Mouse (Mus musculus) embryonic facial prominence, embryonic 15.5 days (tissue): ENCODE measurements around the gene Tbc1d9. TPM values are rescaled to one million over a fixed set of nuclear protein-coding genes. Genes with fewer than 3 reads are reported as not detected.
A peak's percentile ranks its signal among the peaks of the same experiment; 100 is the strongest.

Experiments used
- ATAC-seq: fragments of 200-750 bp; cut with Nextera tagmentation; 2 replicates; pipeline ENCODE4 v1.8.0; 2017; ENCODE audit warnings: low read depth, moderate TSS enrichment; ENCODE audit not compliant: insufficient number of reproducible peaks, low FRiP score, low TSS enrichment
- H3K27ac ChIP-seq: fragments of 300-500 bp; sonication (generic); replicated peaks from 2 replicates; pipeline ENCODE4 v1.5.1; 2015; ENCODE audit warnings: mild to moderate bottlenecking, inconsistent platforms
- H3K27me3 ChIP-seq: fragments of 300-500 bp; sonication (generic); 2 replicates; pipeline ENCODE4 v1.6.1; 2015; ENCODE audit warnings: inconsistent platforms
- H3K36me3 ChIP-seq: fragments of 300-500 bp; sonication (generic); 2 replicates; pipeline ENCODE4 v1.6.1; 2015; ENCODE audit warnings: mild to moderate bottlenecking, inconsistent platforms
- H3K4me1 ChIP-seq: fragments of 300-500 bp; sonication (generic); 2 replicates; pipeline ENCODE4 v1.6.1; 2015; ENCODE audit warnings: inconsistent platforms
- H3K4me2 ChIP-seq: fragments of 300-500 bp; sonication (generic); replicated peaks from 2 replicates; pipeline ENCODE4 v1.6.1; 2015; ENCODE audit warnings: mild to moderate bottlenecking, inconsistent platforms
- H3K4me3 ChIP-seq: fragments of 300-500 bp; sonication (generic); replicated peaks from 2 replicates; pipeline ENCODE4 v1.5.1; 2015; ENCODE audit warnings: mild to moderate bottlenecking, inconsistent platforms
- H3K9ac ChIP-seq: fragments of 300-500 bp; sonication (generic); 2 replicates; pipeline ENCODE4 v1.6.1; 2015; ENCODE audit warnings: inconsistent platforms
- H3K9me3 ChIP-seq: fragments of 300-500 bp; sonication (generic); replicated peaks from 2 replicates; pipeline ENCODE4 v1.6.1; 2016; ENCODE audit warnings: inconsistent platforms
- WGBS: fragments of 180-500 bp; shearing (Covaris S2); methylation state at CpG from one replicate; pipeline ENCODE4 v1.1.7; 2015; 5-methylcytosine and 5-hydroxymethylcytosine counted together
- polyA plus RNA-seq: library from polyadenylated mRNA; unstranded; fragments of >200 nt; fragmentation: Nextera tagmentation; extraction: Ambion mirVana; gene quantifications from 2 replicates; pipeline ENCODE4 v1.2.1, GENCODE M21; 2015

Tbc1d9 gene
- polyA plus RNA-seq, 1 experiment from 2014 or later, result 2.0 TPM

DNA sequence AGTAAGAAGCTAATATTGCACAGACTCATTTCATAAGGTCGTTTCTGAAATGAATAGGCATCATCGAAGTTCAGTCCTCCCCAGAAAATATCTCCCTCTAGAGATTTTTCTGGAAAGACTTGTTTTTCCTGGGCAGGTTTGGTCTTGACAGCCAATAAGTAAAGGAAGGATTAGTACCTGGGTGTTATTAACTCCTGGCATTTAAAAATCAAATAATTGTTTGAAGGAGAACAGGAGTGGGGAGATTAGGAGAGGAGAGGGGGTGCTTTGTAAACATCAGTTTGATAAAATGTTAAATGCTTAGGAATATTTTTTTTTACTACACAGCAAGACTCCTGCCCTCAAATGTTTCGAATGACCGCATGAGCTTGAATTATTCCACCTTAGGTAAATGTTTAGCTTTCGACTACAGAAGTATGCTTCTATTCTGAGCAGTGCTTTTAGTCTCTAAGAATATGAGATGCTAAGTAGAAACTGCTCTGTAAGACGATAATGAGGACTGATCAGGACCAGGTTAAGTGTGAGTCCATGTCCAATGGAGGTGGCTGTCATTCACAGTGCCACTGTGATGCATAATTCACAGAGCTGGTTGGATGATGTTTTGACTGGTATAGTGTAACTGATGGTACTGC lies 16.8 kb downstream of the Tbc1d9 start:
- no peak overlapping the region for H3K4me2 ChIP-seq
- H3K27me3 ChIP-seq, result no peaks in the 10 kb centered on the region
- H3K4me1 ChIP-seq, result peaks cover 4% of the 10 kb centered on the region
- no peak overlapping the region for H3K9ac ChIP-seq
- no peak overlapping the region for H3K4me3 ChIP-seq
- no peak for ATAC-seq
- 54% methylated on average over 6 of the region's 6 CpGs for WGBS
- H3K36me3 ChIP-seq, result no peaks in the 10 kb centered on the region
- no peaks in the 10 kb centered on the region for H3K9me3 ChIP-seq
- H3K27ac ChIP-seq, result peak overlapping the region; percentile 65; the same call in 1 of the 2 replicates

DNA sequence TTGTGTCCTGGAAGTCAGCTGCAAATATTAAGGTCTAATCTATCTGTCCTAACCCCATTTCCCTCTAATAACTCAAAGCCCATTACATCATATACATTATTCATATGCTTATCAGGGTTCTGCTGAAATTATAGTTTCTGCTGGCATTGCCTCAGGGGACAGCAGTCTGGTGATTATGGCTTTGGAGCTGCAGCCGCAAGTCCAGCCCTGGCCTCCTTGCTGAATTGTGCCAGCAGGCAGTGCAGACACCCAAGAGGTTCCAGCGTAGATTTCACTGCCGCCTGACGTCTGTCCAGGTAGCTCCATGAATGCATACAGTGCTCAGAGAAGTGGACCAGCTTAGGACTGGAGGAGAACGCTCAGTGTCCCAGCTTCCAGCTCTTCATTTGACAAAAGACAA lies 17.6 kb downstream of the Tbc1d9 start:
- peaks cover 2% of the 10 kb centered on the region for H3K4me1 ChIP-seq
- no peak overlapping the region; the same call in 1 of the 2 replicates for H3K27ac ChIP-seq
- ATAC-seq, result no peak
- no peak overlapping the region for H3K4me2 ChIP-seq
- H3K9ac ChIP-seq, result no peak overlapping the region
- H3K27me3 ChIP-seq, result no peaks in the 10 kb centered on the region
- H3K4me3 ChIP-seq, result no peak overlapping the region
- WGBS, result 61% methylated on average over 5 of the region's 5 CpGs
- no peaks in the 10 kb centered on the region for H3K9me3 ChIP-seq
- no peaks in the 10 kb centered on the region for H3K36me3 ChIP-seq

DNA sequence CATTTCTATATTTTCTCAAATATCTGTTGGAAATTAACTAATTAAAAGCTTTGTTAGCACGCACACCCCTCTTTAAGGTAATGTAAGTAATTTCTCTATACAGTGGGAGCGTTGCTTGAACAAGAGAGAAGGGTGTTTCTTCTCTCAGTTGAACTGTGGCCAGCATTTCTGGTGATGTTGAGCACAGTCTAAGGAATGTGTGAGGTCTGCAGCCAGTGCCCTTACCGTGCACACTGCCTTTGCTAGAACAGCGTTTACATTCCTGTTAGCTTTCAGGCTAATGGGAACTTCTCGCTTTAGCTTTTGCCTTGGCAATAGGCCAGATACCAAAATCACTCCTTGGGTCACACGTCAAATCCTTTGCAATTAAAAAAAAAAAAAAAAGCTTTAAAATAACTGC lies 21.2 kb downstream of the Tbc1d9 start:
- H3K27me3 ChIP-seq, result no peaks in the 10 kb centered on the region
- no peaks in the 10 kb centered on the region for H3K36me3 ChIP-seq
- no peaks in the 10 kb centered on the region for H3K9me3 ChIP-seq
- ATAC-seq, result no peak
- no peak overlapping the region for H3K27ac ChIP-seq
- 49% methylated on average over 6 of the region's 6 CpGs for WGBS
- no peaks in the 10 kb centered on the region for H3K4me1 ChIP-seq
- no peak overlapping the region for H3K4me2 ChIP-seq
- H3K9ac ChIP-seq, result no peak overlapping the region
- H3K4me3 ChIP-seq, result no peak overlapping the region

DNA sequence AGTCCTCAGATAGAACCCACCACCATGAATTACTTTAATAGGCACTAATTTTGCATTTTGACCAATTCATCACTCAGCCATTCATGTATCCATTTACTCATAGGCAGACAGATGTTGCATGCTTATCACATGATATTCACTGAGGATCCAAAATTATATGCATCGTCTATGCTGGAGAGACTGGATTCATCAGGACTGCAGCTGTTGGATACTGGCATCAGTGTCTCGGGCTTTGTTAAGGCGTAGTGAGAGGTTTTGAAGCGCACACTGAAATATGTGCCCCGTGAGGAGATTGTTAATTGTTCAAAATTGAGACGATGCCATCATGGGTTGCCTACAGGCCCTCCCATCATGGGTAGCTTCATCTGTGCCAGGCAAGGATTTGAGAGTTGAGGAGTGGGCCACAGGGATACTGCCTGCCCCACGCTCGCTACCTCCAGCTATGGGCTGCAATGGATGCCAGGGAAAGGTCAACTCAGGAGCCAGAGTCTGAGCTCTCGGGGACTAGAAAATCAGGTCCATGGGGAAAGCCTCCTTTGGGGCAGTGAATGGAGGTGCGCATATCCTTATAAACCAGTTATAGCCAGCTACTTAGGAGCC lies 22.3 kb downstream of the Tbc1d9 start:
- ATAC-seq, result no peak

DNA sequence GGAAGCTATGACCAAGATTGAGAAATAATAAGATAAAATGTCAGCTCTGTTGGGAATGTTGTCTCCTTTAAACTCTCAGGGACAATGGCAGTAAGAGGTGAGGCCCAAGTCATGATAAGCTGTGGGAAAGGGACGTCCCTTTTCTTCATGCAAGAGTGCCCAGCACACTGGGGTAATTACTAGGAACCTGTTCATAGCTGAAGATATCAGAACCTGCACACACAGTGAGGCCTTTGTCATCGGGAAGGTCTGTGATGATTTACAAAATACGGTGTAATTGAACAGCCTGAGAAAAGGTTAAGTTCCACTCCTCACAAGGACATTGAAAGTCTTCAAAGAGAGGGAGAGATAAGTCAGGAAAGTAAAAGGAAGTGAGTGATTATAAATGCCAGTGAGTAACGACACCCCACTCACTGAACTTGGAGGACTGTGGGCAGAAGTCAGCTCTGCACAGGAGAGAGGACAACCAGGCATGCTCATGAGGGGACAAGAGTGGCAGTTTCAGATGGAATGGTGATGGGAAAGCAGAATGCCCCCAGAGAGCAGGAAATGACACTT lies 24.5 kb downstream of the Tbc1d9 start:
- H3K4me3 ChIP-seq, result no peak overlapping the region

More for the DNA sequence above, 22.3 kb downstream of the Tbc1d9 start:
- Histone ChIP-seq H3K9me3 (no peaks in the 10 kb centered on the region), H3K4me1 (no peaks in the 10 kb centered on the region), H3K36me3 (no peaks in the 10 kb centered on the region), H3K27me3 (no peaks in the 10 kb centered on the region), H3K4me3 (no peak overlapping the region), H3K9ac (no peak overlapping the region), H3K27ac (no peak overlapping the region), H3K4me2 (no peak overlapping the region)
- WGBS, result 81% methylated on average over 10 of the region's 10 CpGs

DNA sequence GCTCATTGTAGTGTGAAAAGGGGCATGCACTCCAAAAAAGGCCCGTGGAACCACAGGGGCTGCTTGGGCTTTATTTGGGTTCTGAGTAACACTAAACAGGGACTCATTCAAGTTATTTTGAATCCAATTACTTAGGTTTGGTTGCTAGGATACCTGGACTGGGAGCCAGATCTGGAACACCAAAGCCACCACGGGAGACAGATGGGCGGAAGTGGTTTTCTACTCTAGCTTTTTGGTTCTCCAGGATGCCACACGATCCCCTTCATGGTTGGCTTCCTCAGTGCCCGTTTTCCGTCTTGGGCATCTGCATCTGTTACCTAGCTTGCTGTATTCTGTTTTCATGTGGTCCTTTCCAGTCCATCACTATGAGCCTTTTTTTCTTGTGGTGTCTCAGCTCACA lies 30.9 kb downstream of the Tbc1d9 start:
- H3K4me1 ChIP-seq, result peaks cover 13% of the 10 kb centered on the region
- no peaks in the 10 kb centered on the region for H3K36me3 ChIP-seq
- WGBS, result 70% methylated on average over 6 of the region's 6 CpGs
- no peak overlapping the region for H3K4me2 ChIP-seq
- no peak for ATAC-seq
- H3K27me3 ChIP-seq, result no peaks in the 10 kb centered on the region
- no peaks in the 10 kb centered on the region for H3K9me3 ChIP-seq
- no peak overlapping the region for H3K27ac ChIP-seq
- no peak overlapping the region for H3K4me3 ChIP-seq
- H3K9ac ChIP-seq, result no peak overlapping the region

More for the DNA sequence above, 24.5 kb downstream of the Tbc1d9 start:
- ATAC-seq, result no peak
- 67% methylated on average over 4 of the region's 4 CpGs for WGBS
- no peak overlapping the region for H3K9ac ChIP-seq
- no peaks in the 10 kb centered on the region for H3K27me3 ChIP-seq
- H3K36me3 ChIP-seq, result no peaks in the 10 kb centered on the region
- H3K9me3 ChIP-seq, result no peaks in the 10 kb centered on the region
- H3K4me1 ChIP-seq, result no peaks in the 10 kb centered on the region
- no peak overlapping the region for H3K27ac ChIP-seq
- H3K4me2 ChIP-seq, result no peak overlapping the region

DNA sequence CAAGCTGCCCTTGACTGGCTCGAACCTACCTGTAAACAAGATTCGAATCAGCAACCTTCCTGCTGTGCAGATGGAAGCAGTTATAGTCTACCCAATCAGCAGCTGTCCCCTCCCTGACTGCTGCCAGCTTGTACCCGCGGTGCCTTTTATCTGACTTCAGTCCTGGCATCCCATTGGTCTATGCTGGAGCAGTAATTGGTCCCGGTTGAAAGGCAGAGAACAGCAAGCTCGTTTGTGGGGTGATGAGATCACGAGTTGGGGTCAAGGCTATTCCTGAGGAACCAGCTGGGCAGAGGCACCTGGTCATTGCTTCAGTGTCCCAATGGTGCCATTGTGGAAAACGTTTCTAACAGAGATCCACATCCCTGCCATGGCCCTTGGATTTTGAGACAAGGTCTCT lies 34.6 kb downstream of the Tbc1d9 start:
- 61% methylated on average over 8 of the region's 8 CpGs for WGBS
- Histone ChIP-seq H3K4me1 (peaks cover 13% of the 10 kb centered on the region), H3K4me2 (no peak overlapping the region)

DNA sequence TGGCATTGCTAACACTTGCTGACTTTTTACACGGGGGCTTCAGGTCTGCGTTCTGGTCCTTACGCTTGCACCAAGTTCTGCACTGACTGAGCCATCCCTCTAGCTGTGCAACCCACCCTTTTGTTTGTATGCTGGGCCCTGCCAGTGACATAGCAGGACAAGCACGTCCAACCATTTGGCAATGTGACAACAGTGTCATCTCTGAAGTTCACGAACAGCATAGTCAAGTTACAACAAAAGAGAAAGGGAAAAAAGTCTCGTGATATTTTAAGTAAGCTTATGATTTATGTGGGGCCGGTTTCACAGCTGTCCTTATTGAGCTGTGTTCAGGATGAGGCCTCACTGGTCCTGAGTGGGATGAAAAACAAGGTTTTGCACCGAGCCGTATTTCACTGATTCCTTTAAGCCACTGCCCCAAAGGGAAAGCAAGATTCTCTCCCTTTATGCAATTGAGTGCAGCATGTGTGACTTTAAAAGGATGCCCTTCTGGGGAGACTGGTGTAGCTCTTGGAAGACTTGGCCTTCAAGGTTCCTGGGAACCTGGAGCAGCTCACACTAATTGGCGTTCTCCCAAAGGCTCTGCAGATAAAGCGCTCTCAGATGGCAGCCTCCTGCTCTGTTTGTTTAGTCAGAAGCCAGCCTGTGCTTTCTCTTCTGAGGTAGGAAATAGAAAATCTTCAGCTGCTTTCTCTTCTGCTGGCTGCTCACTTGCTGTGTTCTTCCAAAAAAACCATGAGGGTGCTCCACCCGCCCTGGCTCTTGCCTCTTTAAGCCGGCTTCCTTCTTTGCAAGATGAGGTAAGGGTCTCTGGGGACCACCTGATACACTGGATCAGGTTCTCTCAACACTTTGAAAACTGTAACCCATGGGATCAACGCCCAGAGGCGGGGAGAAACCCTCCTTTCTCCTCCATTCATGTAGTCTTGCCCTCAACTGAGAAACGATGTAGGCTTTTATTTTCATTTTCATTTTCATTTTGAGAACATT lies 35.3 kb downstream of the Tbc1d9 start:
- 0 out of 2 replicates have a peak overlapping the region, but pooled peaks have one; percentile 19 for H3K4me2 ChIP-seq
- H3K27me3 ChIP-seq, result no peaks in the 10 kb centered on the region
- H3K9ac ChIP-seq, result no peak overlapping the region
- peak; percentile 84 for ATAC-seq
- H3K4me3 ChIP-seq, result no peak overlapping the region
- H3K9me3 ChIP-seq, result no peaks in the 10 kb centered on the region
- WGBS, result 58% methylated on average over 16 of the region's 16 CpGs
- H3K27ac ChIP-seq, result peak overlapping the region; percentile 49; the same call in 1 of the 2 replicates
- no peaks in the 10 kb centered on the region for H3K36me3 ChIP-seq
- peaks cover 13% of the 10 kb centered on the region for H3K4me1 ChIP-seq

More for the DNA sequence above, 34.6 kb downstream of the Tbc1d9 start:
- no peak for ATAC-seq
- no peaks in the 10 kb centered on the region for H3K36me3 ChIP-seq
- H3K4me3 ChIP-seq, result no peak overlapping the region
- H3K9me3 ChIP-seq, result no peaks in the 10 kb centered on the region
- no peak overlapping the region for H3K9ac ChIP-seq
- H3K27ac ChIP-seq, result no peak overlapping the region
- H3K27me3 ChIP-seq, result no peaks in the 10 kb centered on the region

DNA sequence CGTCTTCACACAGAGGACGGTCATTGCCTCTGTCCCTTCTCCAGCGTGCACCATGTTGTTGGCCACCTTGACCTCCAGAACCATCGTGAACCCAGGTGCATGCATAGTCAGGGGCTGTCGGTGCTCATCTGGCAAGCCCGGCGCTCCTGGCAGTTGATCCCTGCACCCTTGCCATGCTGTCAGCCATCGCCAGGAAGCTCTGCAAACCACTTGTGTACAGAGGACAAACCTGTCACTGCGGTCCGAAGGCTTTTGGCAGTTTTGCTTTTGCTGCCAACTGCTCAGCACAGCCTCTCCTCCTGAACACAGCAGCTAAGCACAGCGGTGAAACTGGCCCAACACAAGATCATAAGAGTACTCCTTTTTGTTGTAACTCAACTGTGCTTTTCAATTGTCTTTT lies 37.8 kb downstream of the Tbc1d9 start:
- Histone ChIP-seq H3K27ac (no peak overlapping the region), H3K27me3 (no peaks in the 10 kb centered on the region), H3K9ac (no peak overlapping the region), H3K4me1 (peaks cover 13% of the 10 kb centered on the region), H3K4me3 (no peak overlapping the region), H3K4me2 (no peak overlapping the region), H3K9me3 (no peaks in the 10 kb centered on the region), H3K36me3 (no peaks in the 10 kb centered on the region)
- WGBS, result 88% methylated on average over 11 of the region's 11 CpGs
- no peak for ATAC-seq

DNA sequence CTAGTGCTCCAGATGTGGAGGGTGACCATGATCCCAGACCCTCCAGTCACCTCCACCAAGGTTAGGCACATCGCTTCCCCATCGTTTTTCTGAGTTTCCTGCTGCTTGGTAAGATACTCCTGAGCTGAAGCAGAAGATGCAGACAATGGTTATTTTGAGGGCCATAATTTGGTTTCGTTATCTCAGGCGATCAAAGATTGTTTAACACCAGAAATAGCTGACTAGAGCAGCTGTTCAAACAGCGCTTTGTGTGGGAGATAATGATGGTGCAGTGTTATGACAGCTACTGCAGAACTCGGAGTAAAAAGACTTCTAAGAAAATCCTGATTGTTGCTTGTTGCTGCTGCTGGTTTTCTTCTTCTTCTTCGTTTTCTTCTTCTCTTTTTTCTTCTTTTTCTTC lies 40.8 kb downstream of the Tbc1d9 start:
- Histone ChIP-seq H3K9ac (no peak overlapping the region), H3K4me2 (no peak overlapping the region), H3K4me1 (no peaks in the 10 kb centered on the region), H3K9me3 (no peaks in the 10 kb centered on the region), H3K27me3 (no peaks in the 10 kb centered on the region), H3K36me3 (no peaks in the 10 kb centered on the region), H3K4me3 (no peak overlapping the region), H3K27ac (no peak overlapping the region)
- ATAC-seq, result no peak
- WGBS, result 74% methylated on average over 7 of the region's 7 CpGs

DNA sequence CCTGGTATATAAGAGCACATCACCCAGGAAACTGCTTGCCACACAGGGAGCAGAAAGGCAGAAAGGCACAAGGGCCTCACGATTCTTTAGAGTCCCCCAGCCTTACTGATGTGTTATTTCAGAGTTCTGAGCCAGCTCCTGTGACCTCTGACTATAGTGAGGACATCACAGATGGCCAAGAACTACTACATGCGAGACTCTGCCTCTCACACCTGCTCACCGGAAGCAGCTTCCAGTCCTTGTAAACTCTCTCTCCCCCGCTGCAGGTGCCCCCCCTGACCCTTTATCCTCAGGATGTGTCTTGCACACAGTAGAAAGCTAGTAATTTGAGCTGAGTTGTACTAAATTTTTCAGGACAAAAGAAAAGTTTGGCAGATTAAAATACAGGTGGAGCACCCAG lies 44.4 kb downstream of the Tbc1d9 start:
- Histone ChIP-seq H3K4me2 (no peak overlapping the region), H3K4me1 (no peaks in the 10 kb centered on the region), H3K4me3 (no peak overlapping the region), H3K9ac (no peak overlapping the region), H3K27ac (no peak overlapping the region), H3K36me3 (no peaks in the 10 kb centered on the region), H3K9me3 (no peaks in the 10 kb centered on the region), H3K27me3 (no peaks in the 10 kb centered on the region)
- WGBS, result 65% methylated on average over 4 of the region's 4 CpGs
- ATAC-seq, result no peak
